Mouse (Mus musculus) forebrain, embryonic 15.5 days (tissue): ENCODE data around the gene Fars2. TPM values are rescaled to one million over a fixed set of nuclear protein-coding genes. Genes with fewer than 3 reads are reported as not detected.
A peak's percentile ranks its signal among the peaks of the same experiment; 100 is the strongest.

Source experiments
- ATAC-seq: fragments of 200-750 bp; cut with Nextera tagmentation; replicated peaks from 2 replicates; pipeline ENCODE4 v1.8.0; 2017; ENCODE audit warnings: mild to moderate bottlenecking, moderate TSS enrichment, moderate library complexity
- H3K27ac ChIP-seq: fragments of 300-500 bp; sonication (generic); replicated peaks from 2 replicates; pipeline ENCODE4 v1.5.1; 2015; ENCODE audit warnings: mild to moderate bottlenecking, inconsistent platforms
- H3K27me3 ChIP-seq: fragments of 300-500 bp; sonication (generic); 2 replicates; pipeline ENCODE4 v1.6.1; 2015; ENCODE audit warnings: inconsistent platforms
- H3K36me3 ChIP-seq: fragments of 300-500 bp; sonication (generic); 2 replicates; pipeline ENCODE4 v1.6.1; 2015; ENCODE audit warnings: mild to moderate bottlenecking, inconsistent platforms
- H3K4me1 ChIP-seq: fragments of 300-500 bp; sonication (generic); 2 replicates; pipeline ENCODE4 v1.6.1; 2015; ENCODE audit warnings: inconsistent platforms
- H3K4me2 ChIP-seq: fragments of 300-500 bp; sonication (generic); replicated peaks from 2 replicates; pipeline ENCODE4 v1.6.1; 2015; ENCODE audit warnings: mild to moderate bottlenecking, inconsistent platforms
- H3K4me3 ChIP-seq: fragments of 300-500 bp; sonication (generic); 2 replicates; pipeline ENCODE4 v1.5.1; 2015; ENCODE audit warnings: mild to moderate bottlenecking, inconsistent platforms
- H3K9ac ChIP-seq: fragments of 300-500 bp; sonication (generic); replicated peaks from 2 replicates; pipeline ENCODE4 v1.6.1; 2015; ENCODE audit warnings: mild to moderate bottlenecking, inconsistent platforms
- H3K9me3 ChIP-seq: fragments of 300-500 bp; sonication (generic); 2 replicates; pipeline ENCODE4 v1.6.1; 2016; ENCODE audit warnings: inconsistent platforms
- WGBS: fragments of 180-500 bp; shearing (Covaris S2); methylation state at CpG from one replicate; pipeline ENCODE4 v1.1.7; 2015; ENCODE audit warnings: mixed read lengths; 5-methylcytosine and 5-hydroxymethylcytosine counted together
- polyA plus RNA-seq: library from polyadenylated mRNA; unstranded; fragments of >200 nt; fragmentation: Nextera tagmentation; extraction: Ambion mirVana; gene quantifications from 2 replicates; pipeline ENCODE4 v1.2.1, GENCODE M21; 2015

Gene Fars2
- polyA plus RNA-seq, 1 experiment from 2014 or later: 36.5 TPM

DNA sequence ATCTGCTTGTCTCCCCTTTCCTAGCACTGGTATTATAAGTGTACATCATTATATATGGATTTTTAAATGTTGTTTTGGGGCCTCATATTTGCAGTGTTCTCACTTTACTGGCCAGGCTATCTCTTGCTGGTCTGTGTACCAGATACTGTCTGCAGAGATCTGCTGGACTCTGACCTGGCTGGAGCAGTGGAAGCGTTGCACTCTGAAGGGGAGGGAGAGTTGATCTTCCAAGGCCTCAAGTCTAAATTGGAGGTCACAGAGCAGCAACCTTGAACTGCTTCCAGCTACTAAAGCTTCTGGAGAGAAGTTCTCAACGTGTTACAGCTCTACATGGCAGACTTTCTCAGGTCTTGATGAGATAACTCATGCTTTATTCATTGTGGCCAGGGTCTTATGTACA lies 107.2 kb downstream of the Fars2 start:
- ATAC-seq: no peak
- Histone ChIP-seq H3K27ac (no peak overlapping the region), H3K9me3 (no peaks in the 10 kb centered on the region), H3K4me2 (no peak overlapping the region), H3K9ac (no peak overlapping the region), H3K4me1 (no peaks in the 10 kb centered on the region), H3K36me3 (no peaks in the 10 kb centered on the region), H3K27me3 (no peaks in the 10 kb centered on the region), H3K4me3 (no peak overlapping the region)
- WGBS: 71% methylated on average over 2 of the region's 2 CpGs

DNA sequence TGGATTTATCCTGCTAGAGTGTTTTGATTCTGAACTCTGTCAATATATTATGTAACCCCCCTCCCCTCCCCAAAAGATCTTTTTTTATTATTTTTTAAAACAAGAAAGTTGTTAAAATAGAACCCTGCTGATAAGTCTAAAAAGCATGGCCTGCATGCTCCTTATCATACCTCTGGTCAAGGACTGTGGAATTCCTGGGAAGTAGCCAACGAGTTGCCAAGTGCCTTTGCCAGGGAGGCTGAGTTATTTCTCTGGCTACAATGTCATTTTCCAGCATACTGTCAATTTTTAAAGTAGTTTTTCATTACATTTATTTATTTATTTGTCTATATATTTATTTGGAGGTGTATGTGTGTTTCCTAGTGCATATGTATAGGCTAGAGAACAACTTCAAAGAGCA lies 125.0 kb downstream of the Fars2 start:
- Histone ChIP-seq H3K4me3 (no peak overlapping the region), H3K27me3 (no peaks in the 10 kb centered on the region), H3K27ac (no peak overlapping the region), H3K36me3 (no peaks in the 10 kb centered on the region), H3K9ac (no peak overlapping the region), H3K4me1 (no peaks in the 10 kb centered on the region), H3K9me3 (no peaks in the 10 kb centered on the region), H3K4me2 (no peak overlapping the region)
- ATAC-seq: no peak
- 76% methylated on average over 1 of the region's 1 CpGs for WGBS

DNA sequence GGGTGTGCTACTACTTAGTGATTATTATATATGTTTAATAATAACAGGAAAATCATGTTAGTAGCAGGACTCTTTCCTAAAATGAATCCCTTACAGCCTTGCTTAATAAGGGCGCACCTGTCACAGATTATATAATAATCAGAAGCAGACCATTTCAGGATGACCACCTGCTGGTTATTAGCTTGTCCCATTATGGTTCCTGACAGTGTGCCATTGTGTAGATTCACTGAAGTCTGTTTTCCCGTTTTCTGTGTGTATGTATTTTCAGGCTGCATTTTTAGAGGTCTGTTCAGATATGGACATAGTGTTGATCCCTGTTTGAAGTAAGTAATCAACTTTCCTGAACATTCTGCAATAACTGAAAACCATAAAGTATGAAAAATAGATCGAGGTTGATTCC lies 136.7 kb downstream of the Fars2 start:
- Histone ChIP-seq H3K4me3 (no peak overlapping the region), H3K27ac (no peak overlapping the region), H3K4me1 (no peaks in the 10 kb centered on the region), H3K9ac (no peak overlapping the region), H3K27me3 (no peaks in the 10 kb centered on the region), H3K36me3 (no peaks in the 10 kb centered on the region), H3K4me2 (no peak overlapping the region), H3K9me3 (no peaks in the 10 kb centered on the region)
- WGBS: 64% methylated on average over 3 of the region's 3 CpGs
- ATAC-seq: no peak

- Histone ChIP-seq H3K4me1 (no peaks in the 10 kb centered on the region), H3K27ac (no peak overlapping the region), H3K27me3 (no peaks in the 10 kb centered on the region), H3K4me3 (no peak overlapping the region), H3K9me3 (no peaks in the 10 kb centered on the region), H3K4me2 (no peak overlapping the region), H3K36me3 (no peaks in the 10 kb centered on the region), H3K9ac (no peak overlapping the region)
- 83% methylated on average over 5 of the region's 5 CpGs for WGBS
- no peak for ATAC-seq
These were observed 140.0 kb downstream of the Fars2 start for GRCm38 (mm10) chr13:36257213-36257612.

GRCm38 (mm10) chr13:36259754-36260153 lies 142.5 kb downstream of the Fars2 start:
- no peaks in the 10 kb centered on the region for H3K36me3 ChIP-seq
- H3K9me3 ChIP-seq: no peaks in the 10 kb centered on the region
- WGBS: 96% methylated on average over 1 of the region's 1 CpGs
- H3K27ac ChIP-seq: no peak overlapping the region
- H3K9ac ChIP-seq: no peak overlapping the region
- ATAC-seq: no peak
- H3K4me3 ChIP-seq: no peak overlapping the region
- H3K4me1 ChIP-seq: peaks cover 9% of the 10 kb centered on the region
- no peak overlapping the region for H3K4me2 ChIP-seq
- H3K27me3 ChIP-seq: no peaks in the 10 kb centered on the region

GRCm38 (mm10) chr13:36261299-36261698 lies 144.1 kb downstream of the Fars2 start:
- Histone ChIP-seq H3K36me3 (no peaks in the 10 kb centered on the region), H3K27ac (no peak overlapping the region), H3K9ac (no peak overlapping the region), H3K4me1 (peaks cover 18% of the 10 kb centered on the region), H3K9me3 (no peaks in the 10 kb centered on the region), H3K27me3 (no peaks in the 10 kb centered on the region), H3K4me2 (no peak overlapping the region), H3K4me3 (no peak overlapping the region)
- ATAC-seq: no peak
- WGBS: 78% methylated on average over 2 of the region's 2 CpGs

DNA sequence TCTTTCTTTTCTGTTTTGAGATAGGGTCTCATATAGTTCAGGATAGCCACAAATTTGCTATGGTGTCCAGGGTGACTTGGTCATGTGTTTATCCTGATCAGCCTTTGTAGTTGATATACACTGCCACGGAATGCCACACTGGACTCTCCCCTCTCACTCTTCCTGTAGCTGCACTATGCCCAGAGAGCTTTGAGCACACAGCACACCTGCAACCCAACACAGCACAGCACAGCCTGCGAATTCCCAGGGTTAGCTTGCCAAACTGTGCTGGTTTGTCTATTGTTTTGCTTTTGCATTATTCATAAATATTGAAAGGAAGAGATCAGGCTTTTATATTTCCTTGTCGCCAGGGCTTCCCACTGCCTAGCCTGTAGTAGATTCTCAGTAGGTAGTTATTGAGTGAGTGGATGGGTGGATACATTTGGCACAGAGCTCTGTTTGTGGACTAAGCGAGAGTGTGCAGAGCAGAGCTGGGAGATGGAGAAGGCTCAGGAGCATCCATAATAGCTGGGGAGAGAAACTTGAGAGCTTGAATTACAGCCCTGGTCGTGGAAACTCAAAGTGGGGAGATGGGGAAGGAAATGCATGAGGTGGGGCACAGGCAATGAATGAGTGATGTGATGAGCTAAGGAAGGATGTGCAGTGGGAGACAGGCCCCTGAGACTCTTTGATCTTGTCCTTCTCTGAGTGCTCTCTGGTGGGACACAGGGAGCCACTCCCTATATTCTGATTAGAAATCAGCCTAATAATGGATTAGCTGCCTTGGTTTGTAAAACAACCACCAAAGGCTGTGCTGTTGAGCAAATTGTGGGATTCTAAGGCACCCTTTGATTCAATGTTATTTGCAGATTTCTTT lies 146.3 kb downstream of the Fars2 start:
- Histone ChIP-seq H3K4me1 (peaks cover 18% of the 10 kb centered on the region), H3K36me3 (no peaks in the 10 kb centered on the region), H3K27me3 (no peaks in the 10 kb centered on the region), H3K27ac (0 out of 2 replicates have a peak overlapping the region, but pooled peaks have one; percentile 5), H3K4me3 (no peak overlapping the region), H3K9ac (no peak overlapping the region), H3K9me3 (no peaks in the 10 kb centered on the region), H3K4me2 (no peak overlapping the region)
- peak; percentile 62 for ATAC-seq
- 20% methylated on average over 5 of the region's 5 CpGs for WGBS

DNA sequence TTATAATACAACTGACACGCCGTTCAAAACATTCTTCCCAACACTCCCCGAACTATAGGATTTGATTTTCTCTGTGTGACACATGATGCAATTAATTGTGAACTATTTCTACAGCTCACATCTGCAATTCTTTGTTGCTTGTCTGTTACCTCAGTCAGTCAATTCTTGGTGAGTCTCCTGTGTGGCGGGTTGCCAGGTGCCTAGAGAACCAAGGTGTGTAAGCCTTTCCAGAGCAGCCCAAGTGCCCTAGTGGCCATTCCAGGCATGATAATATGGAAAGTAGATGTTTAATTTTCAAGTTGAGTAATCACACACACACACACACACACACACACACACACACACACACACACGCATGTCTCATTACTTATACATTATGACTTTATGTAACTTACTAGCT lies 147.2 kb downstream of the Fars2 start:
- no peak for ATAC-seq
- Histone ChIP-seq H3K9me3 (no peaks in the 10 kb centered on the region), H3K9ac (no peak overlapping the region), H3K27ac (no peak overlapping the region), H3K36me3 (no peaks in the 10 kb centered on the region), H3K4me1 (peaks cover 18% of the 10 kb centered on the region), H3K4me2 (no peak overlapping the region), H3K27me3 (no peaks in the 10 kb centered on the region), H3K4me3 (no peak overlapping the region)
- 81% methylated on average over 5 of the region's 5 CpGs for WGBS

- peaks cover 18% of the 10 kb centered on the region for H3K4me1 ChIP-seq
- no peaks in the 10 kb centered on the region for H3K27me3 ChIP-seq
- H3K4me2 ChIP-seq: no peak overlapping the region
- ATAC-seq: no peak; the same call in 1 of the 2 replicates
- H3K9ac ChIP-seq: no peak overlapping the region
- WGBS: 62% methylated on average over 3 of the region's 3 CpGs
- no peak overlapping the region for H3K4me3 ChIP-seq
- H3K36me3 ChIP-seq: no peaks in the 10 kb centered on the region
- no peaks in the 10 kb centered on the region for H3K9me3 ChIP-seq
- no peak overlapping the region for H3K27ac ChIP-seq
These were observed 148.1 kb downstream of the Fars2 start for GRCm38 (mm10) chr13:36265342-36265744.

GRCm38 (mm10) chr13:36267399-36267798 lies 150.2 kb downstream of the Fars2 start:
- Histone ChIP-seq H3K9me3 (no peaks in the 10 kb centered on the region), H3K36me3 (no peaks in the 10 kb centered on the region), H3K27me3 (no peaks in the 10 kb centered on the region), H3K4me1 (peaks cover 18% of the 10 kb centered on the region), H3K27ac (no peak overlapping the region), H3K4me3 (no peak overlapping the region), H3K4me2 (no peak overlapping the region), H3K9ac (no peak overlapping the region)
- ATAC-seq: no peak
- 100% methylated on average over 1 of the region's 1 CpGs for WGBS

DNA sequence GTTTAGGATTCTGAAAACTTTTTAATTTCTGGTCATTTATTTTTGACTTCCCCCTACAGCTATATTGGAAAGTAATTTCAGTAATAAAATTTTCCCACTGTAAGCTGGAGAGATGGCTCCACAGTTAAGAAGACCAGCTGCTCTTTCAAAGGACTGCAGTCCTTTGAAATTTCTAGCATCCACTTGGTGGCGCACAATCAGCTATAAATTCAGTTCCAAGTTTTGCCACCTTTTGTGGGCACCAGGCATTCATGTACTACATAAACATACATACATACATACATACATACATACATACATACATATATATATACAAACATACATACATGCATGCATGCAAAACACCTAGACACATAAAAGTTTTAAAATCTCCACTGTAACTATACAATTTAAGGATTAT lies 153.7 kb downstream of the Fars2 start:
- no peaks in the 10 kb centered on the region for H3K9me3 ChIP-seq
- H3K4me1 ChIP-seq: no peaks in the 10 kb centered on the region
- no peaks in the 10 kb centered on the region for H3K27me3 ChIP-seq
- WGBS: 73% methylated on average over 1 of the region's 1 CpGs
- no peak for ATAC-seq
- H3K27ac ChIP-seq: no peak overlapping the region
- no peak overlapping the region for H3K4me2 ChIP-seq
- H3K9ac ChIP-seq: no peak overlapping the region
- H3K4me3 ChIP-seq: no peak overlapping the region
- H3K36me3 ChIP-seq: no peaks in the 10 kb centered on the region

- ATAC-seq: no peak
- WGBS: 69% methylated on average over 2 of the region's 2 CpGs
- H3K4me2 ChIP-seq: no peak overlapping the region
These were observed 156.3 kb downstream of the Fars2 start for GRCm38 (mm10) chr13:36273497-36273896.

GRCm38 (mm10) chr13:36276194-36276593 lies 159.0 kb downstream of the Fars2 start:
- Histone ChIP-seq H3K4me2 (no peak overlapping the region), H3K9ac (no peak overlapping the region), H3K27ac (no peak overlapping the region), H3K4me1 (no peaks in the 10 kb centered on the region), H3K4me3 (no peak overlapping the region), H3K36me3 (no peaks in the 10 kb centered on the region), H3K27me3 (no peaks in the 10 kb centered on the region), H3K9me3 (no peaks in the 10 kb centered on the region)
- no peak for ATAC-seq
- WGBS: 83% methylated on average over 2 of the region's 2 CpGs

More at GRCm38 (mm10) chr13:36273497-36273896, 156.3 kb downstream of the Fars2 start:
- Histone ChIP-seq H3K27ac (no peak overlapping the region), H3K4me3 (no peak overlapping the region), H3K4me1 (no peaks in the 10 kb centered on the region), H3K9me3 (no peaks in the 10 kb centered on the region), H3K36me3 (no peaks in the 10 kb centered on the region), H3K27me3 (no peaks in the 10 kb centered on the region), H3K9ac (no peak overlapping the region)
